Mouse (Mus musculus): ENCODE measurements around the gene Phactr2. TPM values are rescaled to one million over a fixed set of nuclear protein-coding genes. Genes with fewer than 3 reads are reported as not detected.

The Phactr2 gene
- polyA plus RNA-seq, 1 experiment from 2014 or later, result 5.3 TPM

DNA sequence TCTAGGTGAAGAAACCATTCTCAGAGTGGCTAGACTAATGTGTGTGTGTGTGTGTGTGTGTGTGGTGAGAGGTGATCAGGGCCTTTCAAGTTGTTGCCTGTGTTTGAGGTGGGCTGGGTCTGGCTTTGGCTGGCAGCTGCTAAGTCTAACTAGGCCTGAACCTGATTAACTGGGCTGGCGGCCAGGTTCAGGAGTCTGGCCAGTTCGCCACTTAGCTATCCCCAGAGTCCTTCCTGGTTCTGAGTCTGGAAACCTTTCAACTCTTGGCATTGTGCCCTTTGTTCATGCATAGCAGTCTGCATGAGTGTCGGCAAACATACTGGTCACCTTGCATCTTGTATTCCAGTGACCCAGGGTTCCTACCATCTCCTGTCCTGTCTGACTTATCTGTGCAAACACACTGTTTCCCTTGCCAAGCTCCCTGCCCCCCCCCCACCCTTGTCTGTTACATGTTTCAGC lies 27.4 kb downstream of the Phactr2 start:
- Histone ChIP-seq H3K9me3 (replicated peaks) (no peaks in the 10 kb centered on the region), H3K4me3 (replicated peaks) (no peak overlapping the region), H3K4me1 (replicated peaks) (0 out of 2 replicates have a peak, but pooled peaks cover 4% of the 10 kb centered on the region), H3K27me3 (no peaks in the 10 kb centered on the region), H3K4me2 (no peak overlapping the region), H3K36me3 (no peaks in the 10 kb centered on the region), H3K27ac (no peak overlapping the region), H3K9ac (no peak overlapping the region)
- WGBS (ENCODE audit: insufficient replicate concordance), result 41% methylated on average over 3 of the region's 3 CpGs
- ATAC-seq (ENCODE audit: low read depth) (no peak), DNase-seq (no peak)

DNA sequence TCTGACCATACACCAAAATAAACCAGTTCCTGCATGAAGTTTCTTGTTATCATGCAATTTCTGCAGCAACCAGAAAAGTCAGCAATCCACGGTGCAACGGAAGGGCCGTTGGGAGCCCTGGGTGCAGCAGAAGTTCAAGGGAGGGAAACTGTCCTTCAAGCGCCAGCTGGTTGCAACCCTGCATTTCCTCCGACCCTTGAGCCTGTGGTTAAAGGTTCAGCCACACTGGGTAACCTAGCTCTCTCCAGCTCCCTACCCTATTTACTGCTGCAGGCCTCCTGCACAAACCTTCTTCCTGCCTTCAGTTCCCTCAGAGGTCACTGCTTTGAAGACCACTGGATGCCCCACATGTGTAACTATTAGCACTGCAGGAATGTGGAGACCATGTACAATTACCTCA lies 30.0 kb downstream of the Phactr2 start:
- ATAC-seq (ENCODE audit: low read depth) (no peak), DNase-seq (no peak)
- H3K36me3 ChIP-seq, result no peaks in the 10 kb centered on the region
- no peak overlapping the region for H3K4me2 ChIP-seq
- H3K4me1 ChIP-seq (replicated peaks), result 0 out of 2 replicates have a peak, but pooled peaks cover 4% of the 10 kb centered on the region
- no peak overlapping the region for H3K27ac ChIP-seq
- WGBS (ENCODE audit: insufficient replicate concordance), result 15% methylated on average over 5 of the region's 5 CpGs
- no peaks in the 10 kb centered on the region for H3K9me3 ChIP-seq (replicated peaks)
- H3K27me3 ChIP-seq, result no peaks in the 10 kb centered on the region
- no peak overlapping the region for H3K4me3 ChIP-seq (replicated peaks)
- H3K9ac ChIP-seq, result no peak overlapping the region

DNA sequence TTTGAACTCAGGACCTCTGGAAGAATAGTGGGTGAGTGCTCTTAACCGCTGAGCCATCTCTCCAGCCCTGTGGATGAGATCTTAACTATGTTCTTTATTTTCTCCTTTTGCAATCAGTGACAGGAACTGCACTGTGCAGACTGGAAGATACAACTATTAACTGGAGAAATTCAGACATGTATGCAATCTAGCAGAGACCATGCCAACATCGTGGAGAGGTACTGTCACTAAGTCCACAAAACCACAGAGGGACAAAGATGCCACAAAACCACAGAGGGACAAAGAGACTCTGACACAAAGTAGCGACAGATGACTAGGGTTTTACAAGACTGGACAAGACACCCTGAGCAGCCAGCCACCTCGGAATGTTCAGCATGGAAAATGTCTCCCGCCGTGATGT lies 30.6 kb downstream of the Phactr2 start:
- Histone ChIP-seq H3K36me3 (no peaks in the 10 kb centered on the region), H3K27ac (no peak overlapping the region), H3K4me1 (replicated peaks) (0 out of 2 replicates have a peak, but pooled peaks cover 4% of the 10 kb centered on the region), H3K27me3 (no peaks in the 10 kb centered on the region), H3K4me2 (no peak overlapping the region), H3K9me3 (replicated peaks) (no peaks in the 10 kb centered on the region), H3K4me3 (replicated peaks) (no peak overlapping the region), H3K9ac (no peak overlapping the region)
- DNase-seq (no peak), ATAC-seq (ENCODE audit: low read depth) (no peak)
- 44% methylated on average over 6 of the region's 6 CpGs for whole genome bisulfite sequencing (ENCODE audit: insufficient replicate concordance)

DNA sequence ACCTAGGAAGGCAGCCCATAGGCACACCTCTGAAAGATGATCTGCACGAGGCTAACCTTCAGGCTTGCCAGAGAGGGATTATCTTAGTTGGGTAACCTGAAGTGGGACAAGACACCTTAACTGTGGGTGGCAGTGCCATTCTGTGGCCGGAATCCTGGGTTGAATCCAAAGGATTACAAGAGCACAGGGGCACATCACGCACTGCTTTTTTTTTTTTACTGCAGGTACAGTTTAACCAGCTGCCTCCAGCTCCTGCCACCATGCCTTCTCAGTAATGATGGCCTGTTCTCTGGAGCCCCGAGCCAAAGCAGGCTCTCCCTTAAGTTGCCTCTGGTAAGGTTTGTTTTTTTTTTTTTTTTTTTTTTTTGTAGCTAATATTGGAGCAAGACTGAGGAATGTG lies 33.9 kb downstream of the Phactr2 start:
- Histone ChIP-seq H3K4me3 (replicated peaks) (no peak overlapping the region), H3K4me1 (replicated peaks) (no peaks in the 10 kb centered on the region), H3K4me2 (no peak overlapping the region), H3K9ac (no peak overlapping the region), H3K27ac (no peak overlapping the region), H3K27me3 (no peaks in the 10 kb centered on the region), H3K9me3 (replicated peaks) (no peaks in the 10 kb centered on the region), H3K36me3 (no peaks in the 10 kb centered on the region)
- WGBS (ENCODE audit: insufficient replicate concordance), result 61% methylated on average over 4 of the region's 4 CpGs
- DNase-seq (no peak), ATAC-seq (ENCODE audit: low read depth) (no peak)

DNA sequence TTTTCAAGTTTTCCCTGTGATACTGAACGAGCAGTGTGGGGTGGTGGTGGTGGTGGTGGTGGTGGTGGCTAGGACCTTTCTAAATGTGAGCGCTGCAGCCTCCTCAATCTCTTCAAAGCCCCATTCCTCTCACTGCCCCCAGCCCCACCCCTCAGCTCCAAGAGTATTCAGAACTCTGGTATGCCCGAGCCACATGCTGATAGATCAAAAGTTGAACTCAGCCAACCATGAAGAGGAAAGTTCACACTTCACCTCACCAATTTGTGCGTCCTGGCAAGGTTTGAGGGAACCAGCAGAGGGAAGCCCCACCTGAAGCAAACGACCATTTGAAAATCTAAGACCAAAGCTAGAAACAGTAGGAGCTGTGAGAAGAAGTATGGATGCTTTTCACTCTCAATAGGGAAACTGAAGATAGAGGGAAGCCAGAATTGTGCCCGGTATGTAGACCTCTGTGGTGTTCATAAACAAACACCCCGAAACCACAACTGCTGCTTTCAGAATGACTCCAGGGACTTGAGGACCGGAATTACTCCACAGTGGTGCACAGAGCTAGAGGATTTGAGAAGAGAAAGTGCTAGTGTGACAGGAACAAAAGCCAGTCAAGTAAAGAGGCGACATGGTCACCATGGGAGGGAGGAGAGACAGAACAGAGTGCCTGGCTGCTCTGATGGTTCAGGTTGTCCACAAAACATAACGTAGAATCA lies 35.9 kb downstream of the Phactr2 start:
- H3K9ac ChIP-seq, result no peak overlapping the region
- H3K36me3 ChIP-seq, result no peaks in the 10 kb centered on the region
- no peaks in the 10 kb centered on the region for H3K4me1 ChIP-seq (replicated peaks)
- no peaks in the 10 kb centered on the region for H3K27me3 ChIP-seq
- DNase-seq, result no peak
- no peak overlapping the region for H3K4me3 ChIP-seq (replicated peaks)
- no peaks in the 10 kb centered on the region for H3K9me3 ChIP-seq (replicated peaks)
- no peak for ATAC-seq (ENCODE audit: low read depth)
- no peak overlapping the region for H3K27ac ChIP-seq
- H3K4me2 ChIP-seq, result no peak overlapping the region
- WGBS (ENCODE audit: insufficient replicate concordance), result 47% methylated on average over 10 of the region's 10 CpGs

DNA sequence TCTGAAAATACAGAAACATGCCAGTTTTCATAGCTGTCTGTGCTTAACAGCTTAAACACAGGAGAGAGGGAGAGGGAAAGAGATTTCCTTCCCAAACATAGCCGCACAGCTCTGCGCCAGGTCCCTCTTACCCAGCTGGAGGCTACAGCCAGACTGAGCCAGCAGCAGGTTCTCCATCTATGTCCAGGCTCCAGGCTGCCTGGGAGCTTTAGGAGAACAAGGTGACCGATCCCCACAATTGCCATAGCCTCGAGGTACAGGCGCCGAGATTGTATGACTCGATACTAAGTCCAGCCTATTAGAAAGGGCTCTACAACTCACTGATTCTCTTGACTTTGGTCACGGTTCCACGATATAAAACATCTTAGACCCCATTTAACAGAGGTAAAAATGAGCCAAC lies 37.2 kb downstream of the Phactr2 start:
- DNase-seq (no peak), ATAC-seq (ENCODE audit: low read depth) (no peak)
- H3K4me2 ChIP-seq, result no peak overlapping the region
- no peaks in the 10 kb centered on the region for H3K9me3 ChIP-seq (replicated peaks)
- no peaks in the 10 kb centered on the region for H3K36me3 ChIP-seq
- no peak overlapping the region for H3K27ac ChIP-seq
- 0 out of 2 replicates have a peak, but pooled peaks cover 1% of the 10 kb centered on the region for H3K4me1 ChIP-seq (replicated peaks)
- no peak overlapping the region for H3K4me3 ChIP-seq (replicated peaks)
- H3K9ac ChIP-seq, result no peak overlapping the region
- H3K27me3 ChIP-seq, result no peaks in the 10 kb centered on the region
- WGBS (ENCODE audit: insufficient replicate concordance), result 70% methylated on average over 9 of the region's 9 CpGs

DNA sequence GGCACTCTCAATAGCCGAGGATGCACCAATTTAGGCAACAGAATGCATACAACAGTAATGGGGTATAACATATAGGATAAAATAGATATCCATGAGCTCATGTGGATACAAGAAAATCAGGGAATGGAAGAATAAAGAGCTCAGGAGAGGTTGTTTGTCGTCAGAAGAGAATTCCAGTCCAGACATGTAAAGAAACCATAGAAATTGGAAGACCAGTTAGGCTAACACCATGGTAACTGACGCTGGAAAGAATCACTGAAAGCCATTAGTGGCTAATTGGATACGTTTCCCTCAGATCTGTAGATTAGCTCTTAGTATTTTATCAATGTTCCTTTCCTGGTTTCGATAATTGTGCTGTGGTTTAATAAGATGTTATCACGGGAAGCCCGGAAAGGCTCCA lies 41.2 kb downstream of the Phactr2 start:
- Histone ChIP-seq H3K4me1 (replicated peaks) (0 out of 2 replicates have a peak, but pooled peaks cover 6% of the 10 kb centered on the region), H3K4me2 (no peak overlapping the region), H3K36me3 (no peaks in the 10 kb centered on the region), H3K9ac (no peak overlapping the region), H3K27me3 (no peaks in the 10 kb centered on the region), H3K27ac (no peak overlapping the region), H3K4me3 (replicated peaks) (no peak overlapping the region), H3K9me3 (replicated peaks) (no peaks in the 10 kb centered on the region)
- DNase-seq, result no peak
- no peak for ATAC-seq (ENCODE audit: low read depth)
- WGBS (ENCODE audit: insufficient replicate concordance), result 64% methylated on average over 7 of the region's 7 CpGs

- ATAC-seq (ENCODE audit: low read depth) (no peak), DNase-seq (no peak)
- Histone ChIP-seq H3K9ac (no peak overlapping the region), H3K27ac (peak overlapping the region; percentile 18; the same call in 1 of the 2 replicates), H3K4me1 (replicated peaks) (0 out of 2 replicates have a peak, but pooled peaks cover 6% of the 10 kb centered on the region), H3K27me3 (no peaks in the 10 kb centered on the region), H3K4me3 (replicated peaks) (no peak overlapping the region), H3K9me3 (replicated peaks) (no peaks in the 10 kb centered on the region), H3K4me2 (no peak overlapping the region), H3K36me3 (no peaks in the 10 kb centered on the region)
- WGBS (ENCODE audit: insufficient replicate concordance), result 36% methylated on average over 8 of the region's 8 CpGs
These were observed 42.3 kb downstream of the Phactr2 start for GRCm38 (mm10) chr10:13431641-13432540.

DNA sequence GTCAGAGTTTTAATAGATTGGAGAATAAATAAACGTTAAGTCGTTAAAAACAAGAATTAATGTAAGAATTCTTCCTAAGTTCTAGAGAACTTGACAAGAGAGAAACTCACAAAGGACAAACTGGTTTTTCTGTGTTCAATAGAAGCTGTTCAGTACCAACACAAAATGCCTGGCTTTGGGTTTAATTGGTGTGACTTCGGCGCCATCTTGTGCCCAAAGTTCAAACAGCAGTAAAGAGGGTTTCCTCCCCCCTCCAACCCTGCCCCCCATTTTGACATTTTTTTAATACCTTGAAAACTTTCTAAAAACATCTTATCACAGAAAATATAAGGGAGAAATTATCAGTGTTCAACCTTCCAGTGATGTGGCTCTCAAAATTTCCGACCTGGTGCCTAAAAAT lies 44.4 kb downstream of the Phactr2 start:
- DNase-seq (no peak), ATAC-seq (ENCODE audit: low read depth) (no peak)
- Histone ChIP-seq H3K4me2 (no peak overlapping the region), H3K27me3 (no peaks in the 10 kb centered on the region), H3K9ac (no peak overlapping the region), H3K36me3 (no peaks in the 10 kb centered on the region), H3K4me3 (replicated peaks) (no peak overlapping the region), H3K9me3 (replicated peaks) (no peaks in the 10 kb centered on the region), H3K27ac (no peak overlapping the region), H3K4me1 (replicated peaks) (0 out of 2 replicates have a peak, but pooled peaks cover 6% of the 10 kb centered on the region)
- 12% methylated on average over 5 of the region's 5 CpGs for WGBS (ENCODE audit: insufficient replicate concordance)

GRCm38 (mm10) chr10:13429240-13429639 lies 45.0 kb downstream of the Phactr2 start:
- H3K27me3 ChIP-seq, result no peaks in the 10 kb centered on the region
- no peak overlapping the region for H3K4me2 ChIP-seq
- no peaks in the 10 kb centered on the region for H3K9me3 ChIP-seq (replicated peaks)
- no peaks in the 10 kb centered on the region for H3K36me3 ChIP-seq
- WGBS (ENCODE audit: insufficient replicate concordance), result 77% methylated on average over 13 of the region's 13 CpGs
- H3K4me3 ChIP-seq (replicated peaks), result no peak overlapping the region
- DNase-seq, result no peak
- no peak for ATAC-seq (ENCODE audit: low read depth)
- H3K9ac ChIP-seq, result no peak overlapping the region
- 0 out of 2 replicates have a peak, but pooled peaks cover 6% of the 10 kb centered on the region for H3K4me1 ChIP-seq (replicated peaks)
- H3K27ac ChIP-seq, result no peak overlapping the region

DNA sequence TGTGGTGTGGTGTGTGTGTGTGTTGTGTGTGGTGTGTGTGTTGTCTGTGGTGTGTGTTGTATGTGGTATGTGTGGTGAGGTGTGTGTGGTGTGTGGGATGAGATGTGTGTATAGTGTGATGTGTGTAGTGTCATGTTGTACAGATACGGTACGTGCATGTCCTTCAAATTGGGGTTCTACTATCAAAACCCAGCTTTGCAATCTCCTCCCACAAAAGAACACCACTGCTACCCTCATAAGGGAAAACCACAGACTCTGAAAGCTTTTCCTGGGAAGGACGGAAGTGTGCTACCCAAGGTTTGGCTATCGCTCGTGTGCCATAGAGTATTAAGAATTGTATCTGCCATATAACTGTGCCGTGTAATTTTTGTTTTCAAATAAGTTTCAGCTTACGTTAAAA lies 45.7 kb downstream of the Phactr2 start:
- ATAC-seq (ENCODE audit: low read depth) (no peak), DNase-seq (no peak)
- Histone ChIP-seq H3K27me3 (no peaks in the 10 kb centered on the region), H3K4me2 (no peak overlapping the region), H3K9me3 (replicated peaks) (no peaks in the 10 kb centered on the region), H3K4me1 (replicated peaks) (0 out of 2 replicates have a peak, but pooled peaks cover 6% of the 10 kb centered on the region), H3K36me3 (no peaks in the 10 kb centered on the region), H3K27ac (no peak overlapping the region), H3K4me3 (replicated peaks) (no peak overlapping the region), H3K9ac (no peak overlapping the region)
- 40% methylated on average over 7 of the region's 7 CpGs for WGBS (ENCODE audit: insufficient replicate concordance)

Data from liver, embryonic 13.5 days (tissue).